Mouse (Mus musculus): ENCODE measurements around the gene Arx. TPM values are rescaled to one million over a fixed set of nuclear protein-coding genes. Genes with fewer than 3 reads are reported as not detected.

Gene Arx
- polyA plus RNA-seq (2011; ENCODE audit: insufficient read depth, insufficient read length, low read depth, missing spikeins): not detected in 2 replicates

- Histone ChIP-seq H3K4me3 (ENCODE audit: low read depth, low read length) (peak within 1 kb of the TSS; percentile 57), H3K27ac (ENCODE audit: insufficient read depth, low read length) (no peak within 1 kb of the TSS), H3K9me3 (replicated peaks; ENCODE audit: control insufficient read depth, insufficient read depth, low read length, poor library complexity, severe bottlenecking) (0 out of 2 replicates have a peak, but pooled peaks cover 3% of the 10 kb centered on the region), H3K4me1 (ENCODE audit: control insufficient read depth, insufficient read depth, low read length) (no peaks in the 10 kb centered on the region), H3K9ac (ENCODE audit: low read depth, poor library complexity, severe bottlenecking) (no peak within 1 kb of the TSS), H3K27me3 (ENCODE audit: control insufficient read depth, insufficient read depth, low read length, poor library complexity, severe bottlenecking) (peaks cover 23% of the 10 kb centered on the region), H3K36me3 (ENCODE audit: control insufficient read depth, insufficient read depth, low read length, poor library complexity, severe bottlenecking) (no peaks in the 10 kb centered on the region)
- TF ChIP-seq POLR2A (IDR thresholded peaks at IDR 0.05; ENCODE audit: insufficient read depth, low read length) (no peak), CTCF (IDR thresholded peaks at IDR 0.05; ENCODE audit: low read depth, low read length) (no peak), EP300 (IDR thresholded peaks at IDR 0.05; ENCODE audit: insufficient read depth, low read depth, low read length) (no peak)
Observed at GRCm38 (mm10) chrX:93286291-93286893, at the start of gene Arx. Gene Arx, plus strand, starts transcription at chrX:93286445.

GRCm38 (mm10) chrX:93251329-93251728 is 34.9 kb upstream of the Arx start:
- Histone ChIP-seq H3K27ac (ENCODE audit: insufficient read depth, low read length) (no peak overlapping the region), H3K4me1 (ENCODE audit: control insufficient read depth, insufficient read depth, low read length) (no peaks in the 10 kb centered on the region), H3K27me3 (ENCODE audit: control insufficient read depth, insufficient read depth, low read length, poor library complexity, severe bottlenecking) (no peaks in the 10 kb centered on the region), H3K4me3 (ENCODE audit: low read depth, low read length) (no peak overlapping the region), H3K9me3 (replicated peaks; ENCODE audit: control insufficient read depth, insufficient read depth, low read length, poor library complexity, severe bottlenecking) (no peaks in the 10 kb centered on the region), H3K36me3 (ENCODE audit: control insufficient read depth, insufficient read depth, low read length, poor library complexity, severe bottlenecking) (no peaks in the 10 kb centered on the region), H3K9ac (ENCODE audit: low read depth, poor library complexity, severe bottlenecking) (no peak overlapping the region)
- TF ChIP-seq EP300 (IDR thresholded peaks at IDR 0.05; ENCODE audit: insufficient read depth, low read depth, low read length): no peak
- no peak for TF ChIP-seq POLR2A (IDR thresholded peaks at IDR 0.05; ENCODE audit: insufficient read depth, low read length)
- TF ChIP-seq CTCF (IDR thresholded peaks at IDR 0.05; ENCODE audit: low read depth, low read length): no peak

GRCm38 (mm10) chrX:93275689-93276088 is 10.6 kb upstream of the Arx start:
- H3K4me3 ChIP-seq (ENCODE audit: low read depth, low read length): no peak overlapping the region
- H3K27ac ChIP-seq (ENCODE audit: insufficient read depth, low read length): no peak overlapping the region
- no peaks in the 10 kb centered on the region for H3K36me3 ChIP-seq (ENCODE audit: control insufficient read depth, insufficient read depth, low read length, poor library complexity, severe bottlenecking)
- no peak overlapping the region for H3K9ac ChIP-seq (ENCODE audit: low read depth, poor library complexity, severe bottlenecking)
- TF ChIP-seq EP300 (IDR thresholded peaks at IDR 0.05; ENCODE audit: insufficient read depth, low read depth, low read length) (no peak), CTCF (IDR thresholded peaks at IDR 0.05; ENCODE audit: low read depth, low read length) (no peak), POLR2A (IDR thresholded peaks at IDR 0.05; ENCODE audit: insufficient read depth, low read length) (no peak)
- H3K27me3 ChIP-seq (ENCODE audit: control insufficient read depth, insufficient read depth, low read length, poor library complexity, severe bottlenecking): no peaks in the 10 kb centered on the region
- H3K9me3 ChIP-seq (replicated peaks; ENCODE audit: control insufficient read depth, insufficient read depth, low read length, poor library complexity, severe bottlenecking): no peaks in the 10 kb centered on the region
- H3K4me1 ChIP-seq (ENCODE audit: control insufficient read depth, insufficient read depth, low read length): no peaks in the 10 kb centered on the region

GRCm38 (mm10) chrX:93279940-93280339 is 6.3 kb upstream of the Arx start:
- Histone ChIP-seq H3K27ac (ENCODE audit: insufficient read depth, low read length) (no peak overlapping the region), H3K27me3 (ENCODE audit: control insufficient read depth, insufficient read depth, low read length, poor library complexity, severe bottlenecking) (peaks cover 8% of the 10 kb centered on the region), H3K9ac (ENCODE audit: low read depth, poor library complexity, severe bottlenecking) (no peak overlapping the region), H3K9me3 (replicated peaks; ENCODE audit: control insufficient read depth, insufficient read depth, low read length, poor library complexity, severe bottlenecking) (no peaks in the 10 kb centered on the region), H3K4me3 (ENCODE audit: low read depth, low read length) (no peak overlapping the region), H3K36me3 (ENCODE audit: control insufficient read depth, insufficient read depth, low read length, poor library complexity, severe bottlenecking) (no peaks in the 10 kb centered on the region), H3K4me1 (ENCODE audit: control insufficient read depth, insufficient read depth, low read length) (no peaks in the 10 kb centered on the region)
- TF ChIP-seq EP300 (IDR thresholded peaks at IDR 0.05; ENCODE audit: insufficient read depth, low read depth, low read length): no peak
- TF ChIP-seq POLR2A (IDR thresholded peaks at IDR 0.05; ENCODE audit: insufficient read depth, low read length): no peak
- no peak for TF ChIP-seq CTCF (IDR thresholded peaks at IDR 0.05; ENCODE audit: low read depth, low read length)

- no peaks in the 10 kb centered on the region for H3K36me3 ChIP-seq (ENCODE audit: control insufficient read depth, insufficient read depth, low read length, poor library complexity, severe bottlenecking)
- TF ChIP-seq EP300 (IDR thresholded peaks at IDR 0.05; ENCODE audit: insufficient read depth, low read depth, low read length) (no peak), CTCF (IDR thresholded peaks at IDR 0.05; ENCODE audit: low read depth, low read length) (peak; percentile 55), POLR2A (IDR thresholded peaks at IDR 0.05; ENCODE audit: insufficient read depth, low read length) (no peak)
- peaks cover 9% of the 10 kb centered on the region for H3K27me3 ChIP-seq (ENCODE audit: control insufficient read depth, insufficient read depth, low read length, poor library complexity, severe bottlenecking)
- no peak overlapping the region for H3K27ac ChIP-seq (ENCODE audit: insufficient read depth, low read length)
- H3K9me3 ChIP-seq (replicated peaks; ENCODE audit: control insufficient read depth, insufficient read depth, low read length, poor library complexity, severe bottlenecking): 0 out of 2 replicates have a peak, but pooled peaks cover 3% of the 10 kb centered on the region
- peak overlapping the region; percentile 70 for H3K9ac ChIP-seq (ENCODE audit: low read depth, poor library complexity, severe bottlenecking)
- no peaks in the 10 kb centered on the region for H3K4me1 ChIP-seq (ENCODE audit: control insufficient read depth, insufficient read depth, low read length)
- peak overlapping the region; percentile 66 for H3K4me3 ChIP-seq (ENCODE audit: low read depth, low read length)
Observed at GRCm38 (mm10) chrX:93281028-93281723, 5.1 kb upstream of the Arx start.

GRCm38 (mm10) chrX:93281756-93282155 is 4.5 kb upstream of the Arx start:
- Histone ChIP-seq H3K9me3 (replicated peaks; ENCODE audit: control insufficient read depth, insufficient read depth, low read length, poor library complexity, severe bottlenecking) (0 out of 2 replicates have a peak, but pooled peaks cover 3% of the 10 kb centered on the region), H3K36me3 (ENCODE audit: control insufficient read depth, insufficient read depth, low read length, poor library complexity, severe bottlenecking) (no peaks in the 10 kb centered on the region), H3K27me3 (ENCODE audit: control insufficient read depth, insufficient read depth, low read length, poor library complexity, severe bottlenecking) (peaks cover 10% of the 10 kb centered on the region), H3K4me3 (ENCODE audit: low read depth, low read length) (peak overlapping the region; percentile 66), H3K4me1 (ENCODE audit: control insufficient read depth, insufficient read depth, low read length) (no peaks in the 10 kb centered on the region), H3K9ac (ENCODE audit: low read depth, poor library complexity, severe bottlenecking) (peak overlapping the region; percentile 70), H3K27ac (ENCODE audit: insufficient read depth, low read length) (no peak overlapping the region)
- no peak for TF ChIP-seq CTCF (IDR thresholded peaks at IDR 0.05; ENCODE audit: low read depth, low read length)
- TF ChIP-seq POLR2A (IDR thresholded peaks at IDR 0.05; ENCODE audit: insufficient read depth, low read length): no peak
- no peak for TF ChIP-seq EP300 (IDR thresholded peaks at IDR 0.05; ENCODE audit: insufficient read depth, low read depth, low read length)

Measured in ES-Bruce4 (cell line).